Mouse (Mus musculus): ENCODE measurements at regions not wholly inside any gene's neighbourhood (a gene's known extent, or its start where the extent isn't known, plus 50 kb on each side); places are given as distances from the start of the nearest gene placed in this dataset.
A peak's percentile ranks its signal among the peaks of the same experiment; 100 is the strongest.
"Not testable (repeated sequence)": the region's sequence is repeated elsewhere in the genome, so short reads cannot be mapped to it uniquely, and the experiment has no call there.

GRCm38 (mm10) chr13:50906431-50906830 lies 194.2 kb upstream of the Spin1 start:
- not testable (repeated sequence) for DNase-seq

- DNase-seq: no peak
These were observed 193.8 kb upstream of the Spin1 start for GRCm38 (mm10) chr13:50906910-50907309.

GRCm38 (mm10) chr13:50912776-50913175 lies 187.9 kb upstream of the Spin1 start:
- DNase-seq: not testable (repeated sequence)

- not testable (repeated sequence) for DNase-seq
These were observed 166.7 kb upstream of the Spin1 start for GRCm38 (mm10) chr13:50934017-50934416.

- no peak for DNase-seq
These were observed 158.1 kb upstream of the Spin1 start for GRCm38 (mm10) chr13:50942561-50942960.

GRCm38 (mm10) chr13:50949545-50950226 lies 151.0 kb upstream of the Spin1 start:
- peak; percentile 87 for DNase-seq

GRCm38 (mm10) chr13:50954671-50955070 lies 146.0 kb upstream of the Spin1 start:
- DNase-seq: no peak

GRCm38 (mm10) chr13:50958051-50958883 lies 142.4 kb upstream of the Spin1 start:
- DNase-seq: peak; percentile 24

GRCm38 (mm10) chr13:50960909-50961308 lies 139.8 kb upstream of the Spin1 start:
- no peak for DNase-seq

GRCm38 (mm10) chr13:50964070-50964469 lies 136.6 kb upstream of the Spin1 start:
- peak; percentile 27 for DNase-seq

GRCm38 (mm10) chr13:50965041-50965440 lies 135.6 kb upstream of the Spin1 start:
- DNase-seq: not testable (repeated sequence)

- no peak for DNase-seq
These were observed 135.0 kb upstream of the Spin1 start for GRCm38 (mm10) chr13:50965678-50966077.

GRCm38 (mm10) chr13:50966826-50967225 lies 133.9 kb upstream of the Spin1 start:
- DNase-seq: no peak

- no peak for DNase-seq
These were observed 127.3 kb upstream of the Spin1 start for GRCm38 (mm10) chr13:50973379-50973778.

GRCm38 (mm10) chr13:50975306-50975920 lies 125.3 kb upstream of the Spin1 start:
- peak; percentile 11 for DNase-seq

GRCm38 (mm10) chr13:50982005-50982404 lies 118.7 kb upstream of the Spin1 start:
- DNase-seq: no peak

- no peak for DNase-seq
These were observed 117.7 kb upstream of the Spin1 start for GRCm38 (mm10) chr13:50982990-50983389.

GRCm38 (mm10) chr13:50991726-50992432 lies 108.8 kb upstream of the Spin1 start:
- DNase-seq: no peak

GRCm38 (mm10) chr13:50999738-51000137 lies 100.9 kb upstream of the Spin1 start:
- no peak for DNase-seq

GRCm38 (mm10) chr13:51004827-51005226 lies 95.9 kb upstream of the Spin1 start:
- no peak for DNase-seq

- DNase-seq: no peak
These were observed 89.9 kb upstream of the Spin1 start for GRCm38 (mm10) chr13:51010736-51011135.

- DNase-seq: no peak
These were observed 84.5 kb upstream of the Spin1 start for GRCm38 (mm10) chr13:51016209-51016608.
